Mouse (Mus musculus) cortical plate, adult 2 months (tissue): ENCODE measurements around the gene Slc27a1.

ENCODE experiments used
- CTCF ChIP-seq: fragments of 200-500 bp; IDR thresholded peaks from 2 replicates; pipeline ENCODE4 v1.5.1; 2011; ENCODE audit warnings: mild to moderate bottlenecking, control low read depth, low read length; ENCODE audit not compliant: insufficient read depth; ENCODE audit errors: extremely low read depth
- POLR2A ChIP-seq: fragments of 200-500 bp; IDR thresholded peaks from 2 replicates; pipeline ENCODE4 v1.6.1; 2011; ENCODE audit warnings: mild to moderate bottlenecking, low read length, control low read depth; ENCODE audit not compliant: insufficient read depth; ENCODE audit errors: extremely low read depth

DNA sequence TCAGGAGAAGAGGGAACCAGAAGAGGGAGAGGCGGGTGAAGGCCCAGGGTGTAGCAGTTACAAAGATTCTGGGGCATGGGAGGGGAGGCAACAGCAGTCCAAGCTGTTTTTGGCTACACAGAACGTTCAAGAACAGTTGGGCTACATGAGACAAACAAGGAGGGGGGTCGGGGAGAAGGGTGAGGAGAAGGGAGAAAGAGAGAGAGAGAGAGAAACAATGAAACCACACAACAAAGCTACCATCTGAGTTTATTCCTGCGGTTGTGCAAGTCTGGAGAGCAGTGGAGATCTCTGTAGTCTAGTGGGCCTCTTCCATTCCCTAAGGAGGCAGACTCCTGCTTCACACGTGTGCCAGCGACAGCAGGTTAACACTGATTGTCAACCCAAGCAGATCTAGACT lies 14.7 kb upstream of the Slc27a1 start:
- TF ChIP-seq CTCF (no peak), POLR2A (no peak)
